Mouse (Mus musculus) midbrain, embryonic 11.5 days (tissue): ENCODE results near the gene Parg. TPM values are rescaled to one million over a fixed set of nuclear protein-coding genes. Genes with fewer than 3 reads are reported as not detected.
"Not testable (repeated sequence)": the region's sequence is repeated elsewhere in the genome, so short reads cannot be mapped to it uniquely, and the experiment has no call there.

Experiments used
- ATAC-seq: fragments of 200-750 bp; cut with Nextera tagmentation; 2 replicates; pipeline ENCODE4 v1.8.0; 2017; ENCODE audit warnings: moderate TSS enrichment, moderate library complexity; ENCODE audit not compliant: low FRiP score
- DNase-seq: peaks from one replicate; pipeline ENCODE4 v3.0.0; 2015; ENCODE audit warnings: low spot score; ENCODE audit errors: missing footprints
- H3K27ac ChIP-seq: fragments of 300-500 bp; sonication (generic); 2 replicates; pipeline ENCODE4 v1.5.1; 2014; ENCODE audit warnings: low read depth, low read length
- H3K27me3 ChIP-seq: fragments of 300-500 bp; sonication (generic); 2 replicates; pipeline ENCODE4 v1.6.1; 2014; ENCODE audit warnings: mild to moderate bottlenecking, low read length, moderate library complexity, mixed read lengths; ENCODE audit not compliant: control insufficient read depth, insufficient read depth
- H3K36me3 ChIP-seq: fragments of 300-500 bp; sonication (generic); 2 replicates; pipeline ENCODE4 v1.6.1; 2014; ENCODE audit warnings: mild to moderate bottlenecking, low read length, moderate library complexity, mixed read lengths; ENCODE audit not compliant: control insufficient read depth, insufficient read depth
- H3K4me1 ChIP-seq: fragments of 300-500 bp; sonication (generic); 2 replicates; pipeline ENCODE4 v1.6.1; 2014; ENCODE audit warnings: low read length; ENCODE audit not compliant: control insufficient read depth, insufficient read depth
- H3K4me2 ChIP-seq: fragments of 300-500 bp; sonication (generic); 2 replicates; pipeline ENCODE4 v1.6.1; 2014; ENCODE audit warnings: mild to moderate bottlenecking, moderate library complexity
- H3K4me3 ChIP-seq: fragments of 300-500 bp; sonication (generic); 2 replicates; pipeline ENCODE4 v1.5.1; 2014; ENCODE audit warnings: low read depth, low read length
- H3K9ac ChIP-seq: fragments of 300-500 bp; sonication (generic); 2 replicates; pipeline ENCODE4 v1.6.1; 2014; ENCODE audit warnings: low read length
- H3K9me3 ChIP-seq: fragments of 300-500 bp; sonication (generic); 2 replicates; pipeline ENCODE4 v1.6.1; 2016; ENCODE audit warnings: low read length; ENCODE audit not compliant: control insufficient read depth
- WGBS: fragments of 180-500 bp; shearing (Covaris S2); extraction: QIAGEN DNeasy Blood & Tissue Kit; methylation state at CpG from one replicate; pipeline ENCODE4 v1.1.7; 2014; 5-methylcytosine and 5-hydroxymethylcytosine counted together
- polyA plus RNA-seq: library from polyadenylated mRNA; unstranded; fragments of >200 nt; fragmentation: Nextera tagmentation; extraction: Ambion mirVana; gene quantifications from 2 replicates; pipeline ENCODE4 v1.2.1, GENCODE M21; 2014

The Parg gene
- polyA plus RNA-seq, 1 experiment from 2014 or later, result 66.1 TPM

- H3K9ac ChIP-seq, DNase-seq, H3K4me2 ChIP-seq, H3K4me1 ChIP-seq, H3K9me3 ChIP-seq, H3K4me3 ChIP-seq, H3K27me3 ChIP-seq, H3K27ac ChIP-seq, ATAC-seq, H3K36me3 ChIP-seq: not testable (repeated sequence)
- 86% methylated on average over 5 of the region's 5 CpGs for WGBS
These were observed 8.2 kb upstream of the Parg start for GRCm38 (mm10) chr14:32193557-32193956.

- H3K9me3 ChIP-seq, result no peaks in the 10 kb centered on the region; the same call in 1 of the 2 replicates
- WGBS, result under 1% methylated on average over 21 of the region's 26 CpGs
- peaks cover 15% of the 10 kb centered on the region for H3K4me1 ChIP-seq
- ATAC-seq (0 out of 2 replicates have a peak, but pooled peaks have one; percentile 11), DNase-seq (peak; percentile 93)
- peak overlapping the region; percentile 94 for H3K9ac ChIP-seq
- peak overlapping the region; percentile 99 for H3K4me3 ChIP-seq
- H3K27me3 ChIP-seq, result no peaks in the 10 kb centered on the region
- H3K4me2 ChIP-seq, result peak overlapping the region; percentile 48
- H3K36me3 ChIP-seq, result peaks cover 5% of the 10 kb centered on the region
- no peak overlapping the region for H3K27ac ChIP-seq
These were observed 395 bp upstream of the Parg start for GRCm38 (mm10) chr14:32201354-32201753.

- H3K9ac ChIP-seq, result no peak overlapping the region
- no peak overlapping the region for H3K4me3 ChIP-seq
- H3K4me2 ChIP-seq, result no peak overlapping the region
- H3K9me3 ChIP-seq, result no peaks in the 10 kb centered on the region
- no peak overlapping the region for H3K27ac ChIP-seq
- no peaks in the 10 kb centered on the region for H3K4me1 ChIP-seq
- no peak for ATAC-seq
- no peaks in the 10 kb centered on the region for H3K27me3 ChIP-seq
- no peak for DNase-seq
- no peaks in the 10 kb centered on the region for H3K36me3 ChIP-seq
These were observed 24.9 kb downstream of the Parg start for GRCm38 (mm10) chr14:32226601-32227000.

- Histone ChIP-seq H3K27ac (no peak overlapping the region), H3K27me3 (no peaks in the 10 kb centered on the region), H3K36me3 (no peaks in the 10 kb centered on the region), H3K9ac (no peak overlapping the region), H3K4me2 (no peak overlapping the region), H3K4me3 (no peak overlapping the region), H3K9me3 (no peaks in the 10 kb centered on the region), H3K4me1 (no peaks in the 10 kb centered on the region)
- under 1% methylated on average over 2 of the region's 2 CpGs for WGBS
- ATAC-seq, result no peak
- DNase-seq, result peak; percentile 97
These were observed 27.2 kb downstream of the Parg start for GRCm38 (mm10) chr14:32228996-32229395.

- no peaks in the 10 kb centered on the region for H3K9me3 ChIP-seq
- peaks cover 7% of the 10 kb centered on the region; the same call in 1 of the 2 replicates for H3K4me1 ChIP-seq
- H3K9ac ChIP-seq, result no peak overlapping the region
- no peak for ATAC-seq
- H3K4me3 ChIP-seq, result no peak overlapping the region
- no peak overlapping the region for H3K27ac ChIP-seq
- H3K27me3 ChIP-seq, result no peaks in the 10 kb centered on the region
- 0 out of 2 replicates have a peak, but pooled peaks cover 2% of the 10 kb centered on the region for H3K36me3 ChIP-seq
- WGBS, result 88% methylated on average over 4 of the region's 4 CpGs
- no peak overlapping the region for H3K4me2 ChIP-seq
- DNase-seq, result no peak
These were observed 40.7 kb downstream of the Parg start for GRCm38 (mm10) chr14:32242401-32242800.

- ATAC-seq (no peak), DNase-seq (peak; percentile 86)
- Histone ChIP-seq H3K4me2 (no peak overlapping the region), H3K4me1 (peaks cover 11% of the 10 kb centered on the region; the same call in 1 of the 2 replicates), H3K9me3 (no peaks in the 10 kb centered on the region), H3K36me3 (0 out of 2 replicates have a peak, but pooled peaks cover 2% of the 10 kb centered on the region), H3K4me3 (no peak overlapping the region), H3K9ac (no peak overlapping the region), H3K27ac (no peak overlapping the region), H3K27me3 (no peaks in the 10 kb centered on the region)
- 20% methylated on average over 2 of the region's 2 CpGs for WGBS
These were observed 44.3 kb downstream of the Parg start for GRCm38 (mm10) chr14:32246019-32246418.

GRCm38 (mm10) chr14:32249616-32250015 is 47.9 kb downstream of the Parg start:
- no peak for ATAC-seq
- WGBS, result 88% methylated on average over 6 of the region's 6 CpGs
- Histone ChIP-seq H3K9ac (no peak overlapping the region), H3K27ac (no peak overlapping the region), H3K4me1 (peaks cover 11% of the 10 kb centered on the region; the same call in 1 of the 2 replicates), H3K36me3 (no peaks in the 10 kb centered on the region), H3K27me3 (no peaks in the 10 kb centered on the region), H3K4me3 (no peak overlapping the region), H3K4me2 (no peak overlapping the region), H3K9me3 (no peaks in the 10 kb centered on the region)
- DNase-seq, result no peak

GRCm38 (mm10) chr14:32260830-32261229 is 59.1 kb downstream of the Parg start:
- H3K36me3 ChIP-seq, result no peaks in the 10 kb centered on the region; the same call in 1 of the 2 replicates
- no peak for DNase-seq

GRCm38 (mm10) chr14:32261741-32262140 is 60.0 kb downstream of the Parg start:
- no peaks in the 10 kb centered on the region for H3K4me1 ChIP-seq
- no peak overlapping the region for H3K4me2 ChIP-seq
- no peak for DNase-seq
- no peaks in the 10 kb centered on the region for H3K27me3 ChIP-seq
- no peak for ATAC-seq
- H3K27ac ChIP-seq, result no peak overlapping the region
- no peaks in the 10 kb centered on the region for H3K9me3 ChIP-seq
- no peaks in the 10 kb centered on the region; the same call in 1 of the 2 replicates for H3K36me3 ChIP-seq
- H3K9ac ChIP-seq, result no peak overlapping the region
- H3K4me3 ChIP-seq, result no peak overlapping the region
- 91% methylated on average over 2 of the region's 2 CpGs for WGBS

More at GRCm38 (mm10) chr14:32260830-32261229, 59.1 kb downstream of the Parg start:
- Histone ChIP-seq H3K4me1 (no peaks in the 10 kb centered on the region), H3K27me3 (no peaks in the 10 kb centered on the region), H3K4me2 (no peak overlapping the region), H3K9me3 (no peaks in the 10 kb centered on the region), H3K27ac (no peak overlapping the region), H3K9ac (no peak overlapping the region), H3K4me3 (no peak overlapping the region)
- ATAC-seq, result no peak
- 92% methylated on average over 6 of the region's 6 CpGs for WGBS
